Mouse (Mus musculus): ENCODE data around the gene Vps41.
A peak's percentile ranks its signal among the peaks of the same experiment; 100 is the strongest.

- TF ChIP-seq POLR2A (IDR thresholded peaks at IDR 0.05; ENCODE audit: low read depth, low read length) (no peak), CTCF (IDR thresholded peaks at IDR 0.05; ENCODE audit: extremely low read depth, insufficient read length, insufficient replicate concordance, low read depth, low read length) (peak; percentile 51; the same call in 1 of the 2 replicates)
Observed at GRCm38 (mm10) chr13:18809978-18810675, 93.0 kb downstream of the Vps41 start.

Measured in small intestine, adult 2 months (tissue).